Mouse (Mus musculus) midbrain, postnatal 0 days (tissue): ENCODE data around the gene Scin. TPM values are rescaled to one million over a fixed set of nuclear protein-coding genes. Genes with fewer than 3 reads are reported as not detected.

Experiments
- ATAC-seq: fragments of 200-750 bp; cut with Nextera tagmentation; 2 replicates; pipeline ENCODE4 v1.8.0; 2017; ENCODE audit warnings: moderate number of reproducible peaks, mild to moderate bottlenecking, moderate TSS enrichment, moderate library complexity; ENCODE audit not compliant: low FRiP score
- DNase-seq: peaks from one replicate; pipeline ENCODE4 v3.0.0-alpha.2; 2015; ENCODE audit warnings: low spot score
- H3K27ac ChIP-seq: fragments of 300-500 bp; sonication (generic); 2 replicates; pipeline ENCODE4 v1.5.1; 2014; ENCODE audit warnings: low read depth, mild to moderate bottlenecking, low read length, mixed read lengths
- H3K27me3 ChIP-seq: fragments of 300-500 bp; sonication (generic); 2 replicates; pipeline ENCODE4 v1.6.1; 2014; ENCODE audit warnings: low read length, control low read depth, mixed read lengths; ENCODE audit not compliant: insufficient read depth
- H3K36me3 ChIP-seq: fragments of 300-500 bp; sonication (generic); 2 replicates; pipeline ENCODE4 v1.6.1; 2014; ENCODE audit warnings: low read length, control low read depth, mixed read lengths; ENCODE audit not compliant: insufficient read depth
- H3K4me1 ChIP-seq: fragments of 300-500 bp; sonication (generic); 2 replicates; pipeline ENCODE4 v1.6.1; 2014; ENCODE audit warnings: mild to moderate bottlenecking, control low read depth, antibody characterized with exemption, low read length, mixed read lengths; ENCODE audit not compliant: insufficient read depth
- H3K4me2 ChIP-seq: fragments of 300-500 bp; sonication (generic); 2 replicates; pipeline ENCODE4 v1.6.1; 2014; ENCODE audit warnings: low read depth, mild to moderate bottlenecking, low read length, mixed read lengths; ENCODE audit not compliant: poor library complexity, severe bottlenecking
- H3K4me3 ChIP-seq: fragments of 300-500 bp; sonication (generic); 2 replicates; pipeline ENCODE4 v1.5.1; 2014; ENCODE audit warnings: low read depth, mild to moderate bottlenecking, low read length, moderate library complexity
- H3K9ac ChIP-seq: fragments of 300-500 bp; sonication (generic); replicated peaks from 2 replicates; pipeline ENCODE4 v1.6.1; 2014; ENCODE audit warnings: mild to moderate bottlenecking, low read length, moderate library complexity, mixed read lengths; ENCODE audit not compliant: poor library complexity, severe bottlenecking
- H3K9me3 ChIP-seq: fragments of 300-500 bp; sonication (generic); 2 replicates; pipeline ENCODE4 v1.6.1; 2016; ENCODE audit warnings: low read length, control low read depth
- CTCF ChIP-seq: IDR thresholded peaks from 2 replicates; pipeline ENCODE4 v1.5.1; 2016; ENCODE audit warnings: antibody characterized with exemption, mild to moderate bottlenecking
- WGBS: fragments of 180-500 bp; shearing (Covaris S2); extraction: QIAGEN DNeasy Blood & Tissue Kit; methylation state at CpG from one replicate; pipeline ENCODE4 v1.1.7; 2014; 5-methylcytosine and 5-hydroxymethylcytosine counted together
- polyA plus RNA-seq: library from polyadenylated mRNA; unstranded; fragments of >200 nt; fragmentation: Nextera tagmentation; extraction: Ambion mirVana; gene quantifications from 2 replicates; pipeline ENCODE4 v1.2.1, GENCODE M21; 2015
- total RNA-seq: library from RNA; depleted of rRNA; stranded (reverse); fragments of >200 nt; gene quantifications from 2 replicates; pipeline ENCODE4 v1.2.3, GENCODE M21; 2014

Scin gene
- total and polyA plus RNA-seq, 2 experiments from 2014 or later = 0.09 to 0.44 TPM

- WGBS = 90% methylated on average over 4 of the region's 4 CpGs
- Histone ChIP-seq H3K9me3 (no peaks in the 10 kb centered on the region), H3K4me2 (no peak overlapping the region), H3K4me1 (no peaks in the 10 kb centered on the region), H3K4me3 (no peak overlapping the region), H3K9ac (no peak overlapping the region), H3K36me3 (no peaks in the 10 kb centered on the region), H3K27ac (no peak overlapping the region), H3K27me3 (no peaks in the 10 kb centered on the region)
- DNase-seq = no peak
- no peak for ATAC-seq
- no peak for TF ChIP-seq CTCF
Measured at GRCm38 (mm10) chr12:40029201-40029600, 104.8 kb downstream of the Scin start.

- Histone ChIP-seq H3K4me2 (no peak overlapping the region), H3K27ac (no peak overlapping the region), H3K36me3 (no peaks in the 10 kb centered on the region), H3K4me1 (no peaks in the 10 kb centered on the region), H3K4me3 (no peak overlapping the region), H3K9me3 (no peaks in the 10 kb centered on the region), H3K27me3 (no peaks in the 10 kb centered on the region), H3K9ac (no peak overlapping the region)
- no peak for ATAC-seq
- WGBS = 93% methylated on average over 3 of the region's 3 CpGs
- TF ChIP-seq CTCF = no peak
- no peak for DNase-seq
Measured at GRCm38 (mm10) chr12:40027846-40028245, 106.2 kb downstream of the Scin start.

GRCm38 (mm10) chr12:40027444-40027843 lies 106.6 kb downstream of the Scin start:
- DNase-seq (no peak), ATAC-seq (no peak)
- Histone ChIP-seq H3K4me3 (no peak overlapping the region), H3K4me1 (no peaks in the 10 kb centered on the region), H3K27ac (no peak overlapping the region), H3K27me3 (no peaks in the 10 kb centered on the region), H3K4me2 (no peak overlapping the region), H3K36me3 (no peaks in the 10 kb centered on the region), H3K9ac (no peak overlapping the region), H3K9me3 (no peaks in the 10 kb centered on the region)
- TF ChIP-seq CTCF = no peak
- 89% methylated on average over 3 of the region's 3 CpGs for WGBS

GRCm38 (mm10) chr12:40023918-40024317 lies 110.1 kb downstream of the Scin start:
- Histone ChIP-seq H3K27me3 (no peaks in the 10 kb centered on the region), H3K27ac (no peak overlapping the region), H3K9me3 (no peaks in the 10 kb centered on the region), H3K4me3 (no peak overlapping the region), H3K4me2 (no peak overlapping the region), H3K36me3 (no peaks in the 10 kb centered on the region), H3K9ac (no peak overlapping the region), H3K4me1 (no peaks in the 10 kb centered on the region)
- ATAC-seq = no peak
- no peak for DNase-seq
- WGBS = 90% methylated on average over 2 of the region's 2 CpGs
- TF ChIP-seq CTCF = no peak

- WGBS = 91% methylated on average over 3 of the region's 3 CpGs
- Histone ChIP-seq H3K36me3 (no peaks in the 10 kb centered on the region), H3K27me3 (no peaks in the 10 kb centered on the region), H3K4me1 (no peaks in the 10 kb centered on the region), H3K27ac (no peak overlapping the region), H3K9me3 (no peaks in the 10 kb centered on the region), H3K9ac (no peak overlapping the region), H3K4me3 (no peak overlapping the region), H3K4me2 (no peak overlapping the region)
- ATAC-seq (no peak), DNase-seq (no peak)
- TF ChIP-seq CTCF = no peak
Measured at GRCm38 (mm10) chr12:40023014-40023642, 110.9 kb downstream of the Scin start.

- WGBS = 82% methylated on average over 3 of the region's 3 CpGs
- no peak for DNase-seq
- H3K4me1 ChIP-seq = no peaks in the 10 kb centered on the region
- no peak for TF ChIP-seq CTCF
- H3K9ac ChIP-seq = no peak overlapping the region
- H3K4me2 ChIP-seq = no peak overlapping the region
- no peak for ATAC-seq
- H3K27ac ChIP-seq = no peak overlapping the region
- no peaks in the 10 kb centered on the region for H3K9me3 ChIP-seq
- H3K4me3 ChIP-seq = no peak overlapping the region
- H3K27me3 ChIP-seq = no peaks in the 10 kb centered on the region
- H3K36me3 ChIP-seq = no peaks in the 10 kb centered on the region
Measured at GRCm38 (mm10) chr12:40022344-40022743, 111.7 kb downstream of the Scin start.
